Mouse (Mus musculus): ENCODE data around the gene 4930550C14Rik.

DNA sequence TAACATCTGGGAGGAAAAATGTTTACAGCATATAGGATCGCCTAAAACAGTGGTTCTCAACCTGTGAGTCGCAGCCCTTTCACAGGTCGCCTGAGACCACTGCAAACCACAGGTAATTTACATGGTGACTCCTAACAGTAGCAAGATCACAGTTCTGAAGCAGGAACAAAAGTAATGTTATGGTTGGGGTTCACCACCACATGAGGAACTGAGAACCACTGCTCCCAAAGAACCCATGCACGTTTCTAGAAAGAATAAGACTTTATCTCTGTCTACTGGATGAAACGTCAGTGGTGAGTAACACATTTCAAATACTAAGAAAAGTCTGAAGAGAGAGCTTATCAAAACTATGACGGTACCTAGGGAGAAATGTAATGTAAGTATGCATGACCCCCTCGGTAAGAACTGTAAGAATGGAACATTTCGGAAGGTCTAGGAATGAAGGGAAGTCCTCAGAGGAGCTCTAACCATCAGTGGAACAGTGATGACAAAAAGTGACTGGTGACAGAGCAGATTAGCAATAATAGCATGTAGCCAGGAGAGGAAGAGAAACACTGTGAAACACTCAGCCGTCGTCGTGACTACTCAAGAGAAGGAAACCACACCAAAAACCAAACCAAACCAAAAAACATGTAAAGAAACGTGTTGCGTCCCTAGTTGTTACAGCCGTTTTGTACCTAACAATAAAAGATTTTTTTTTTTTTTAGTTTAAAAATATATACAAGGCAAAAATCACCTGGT is 33.9 kb downstream of the 4930550C14Rik start:
- TF ChIP-seq CTCF (IDR thresholded peaks at IDR 0.05), result no peak
- TF ChIP-seq EP300 (IDR thresholded peaks at IDR 0.05), result no peak
